Mouse (Mus musculus): ENCODE data around the gene Csta1.
"Not testable (repeated sequence)": the region's sequence is repeated elsewhere in the genome, so short reads cannot be mapped to it uniquely, and the experiment has no call there.

- TF ChIP-seq POLR2A (IDR thresholded peaks at IDR 0.05; ENCODE audit: insufficient read length, low read depth); USF1 (IDR thresholded peaks at IDR 0.05; ENCODE audit: low read depth): not testable (repeated sequence)
Measured at GRCm38 (mm10) chr16:36097813-36098499, 33.1 kb downstream of the Csta1 start.
